Mouse (Mus musculus): ENCODE results near the gene Adprhl2. TPM values are rescaled to one million over a fixed set of nuclear protein-coding genes. Genes with fewer than 3 reads are reported as not detected.
A peak's percentile ranks its signal among the peaks of the same experiment; 100 is the strongest.

Adprhl2 gene
- polyA plus RNA-seq, 1 experiment from 2014 or later = 91.6 TPM

DNA sequence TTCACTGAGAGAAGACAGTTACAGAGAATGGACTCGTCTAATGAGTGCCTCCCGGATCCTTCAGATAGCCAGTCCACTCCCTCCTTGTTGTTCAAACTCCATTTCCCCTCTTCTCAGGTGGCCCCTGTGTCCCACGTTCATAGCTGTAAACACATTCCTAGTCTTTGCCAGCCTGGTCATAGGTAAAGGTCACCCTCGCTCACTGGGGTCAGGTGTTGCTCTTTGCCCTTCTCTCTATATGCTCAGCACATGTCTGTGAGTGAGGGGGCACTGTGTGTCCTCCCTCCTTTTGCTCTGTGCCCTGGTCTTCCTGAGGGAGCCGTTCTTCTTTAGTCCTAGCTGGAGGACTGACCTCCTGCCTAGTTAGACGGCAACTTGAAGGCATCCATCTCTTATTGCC is 1.7 kb downstream of the Adprhl2 start:
- Histone ChIP-seq H3K9me3 (no peaks in the 10 kb centered on the region; the same call in 1 of the 2 replicates), H3K27me3 (ENCODE audit: poor library complexity, severe bottlenecking) (peaks cover 26% of the 10 kb centered on the region), H3K4me1 (peaks cover 30% of the 10 kb centered on the region), H3K36me3 (replicated peaks) (peaks cover 52% of the 10 kb centered on the region), H3K27ac (no peak overlapping the region), H3K4me3 (no peak overlapping the region)
- WGBS = 91% methylated on average over 6 of the region's 6 CpGs
- no peak for DNase-seq (ENCODE audit: extremely low spot score, low spot score)

DNA sequence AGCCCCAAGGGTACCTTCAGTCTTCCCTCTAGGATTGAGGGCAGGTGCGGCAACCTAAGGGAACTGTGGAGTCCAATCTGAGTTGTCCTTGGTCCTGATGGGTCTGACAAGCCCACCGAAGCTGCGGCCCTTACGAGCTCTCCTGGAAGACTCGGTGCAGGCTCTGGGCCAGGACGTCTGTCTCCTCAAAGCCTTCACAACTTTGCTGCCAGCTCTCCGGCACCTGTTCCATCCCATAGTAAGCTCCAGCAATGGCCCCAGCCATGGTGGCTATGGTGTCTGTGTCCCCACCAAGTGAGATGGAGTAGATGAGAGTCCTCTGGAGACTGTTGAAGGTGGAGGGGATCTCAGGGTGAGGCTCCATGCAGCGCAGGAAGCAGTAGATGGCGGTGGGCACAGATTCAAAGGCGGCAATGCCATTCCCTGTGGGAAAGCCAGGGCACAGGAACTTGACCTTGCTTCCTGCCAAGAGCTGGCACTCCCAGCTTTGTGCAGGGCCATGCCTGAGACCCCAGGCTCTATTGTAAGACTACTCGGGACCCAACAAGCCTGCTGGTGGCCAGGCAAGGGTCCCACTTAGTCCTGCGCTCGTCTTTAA is 5.0 kb downstream of the Adprhl2 start:
- Histone ChIP-seq H3K36me3 (replicated peaks) (peaks cover 56% of the 10 kb centered on the region), H3K27ac (no peak overlapping the region), H3K27me3 (ENCODE audit: poor library complexity, severe bottlenecking) (no peaks in the 10 kb centered on the region), H3K9me3 (no peaks in the 10 kb centered on the region), H3K4me3 (no peak overlapping the region), H3K4me1 (peaks cover 42% of the 10 kb centered on the region)
- 94% methylated on average over 13 of the region's 13 CpGs for WGBS
- no peak for DNase-seq (ENCODE audit: extremely low spot score, low spot score)

DNA sequence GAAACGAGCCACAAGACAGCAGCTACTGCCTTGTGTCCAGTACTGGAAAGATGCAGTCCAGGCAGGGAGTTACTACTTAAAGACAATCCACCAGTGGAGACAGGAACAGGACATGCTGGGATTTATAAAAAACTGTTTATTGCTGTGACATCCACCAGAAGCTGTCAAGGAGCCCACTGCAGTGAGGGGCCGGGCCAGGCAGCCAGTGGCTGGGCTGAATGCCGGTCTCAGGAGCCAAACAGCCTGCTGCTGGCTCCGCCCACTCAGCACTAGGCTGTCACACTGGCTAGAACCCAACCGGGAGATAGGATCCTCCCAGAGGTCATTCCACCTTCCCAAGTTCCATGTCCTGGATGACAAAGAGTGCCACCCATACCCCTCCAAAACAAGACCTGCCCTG is 5.6 kb downstream of the Adprhl2 start:
- Histone ChIP-seq H3K27me3 (ENCODE audit: poor library complexity, severe bottlenecking) (no peaks in the 10 kb centered on the region), H3K4me1 (peaks cover 37% of the 10 kb centered on the region), H3K4me3 (no peak overlapping the region), H3K36me3 (replicated peaks) (peaks cover 56% of the 10 kb centered on the region), H3K9me3 (no peaks in the 10 kb centered on the region), H3K27ac (no peak overlapping the region)
- no peak for DNase-seq (ENCODE audit: extremely low spot score, low spot score)
- WGBS = 56% methylated on average over 5 of the region's 5 CpGs

DNA sequence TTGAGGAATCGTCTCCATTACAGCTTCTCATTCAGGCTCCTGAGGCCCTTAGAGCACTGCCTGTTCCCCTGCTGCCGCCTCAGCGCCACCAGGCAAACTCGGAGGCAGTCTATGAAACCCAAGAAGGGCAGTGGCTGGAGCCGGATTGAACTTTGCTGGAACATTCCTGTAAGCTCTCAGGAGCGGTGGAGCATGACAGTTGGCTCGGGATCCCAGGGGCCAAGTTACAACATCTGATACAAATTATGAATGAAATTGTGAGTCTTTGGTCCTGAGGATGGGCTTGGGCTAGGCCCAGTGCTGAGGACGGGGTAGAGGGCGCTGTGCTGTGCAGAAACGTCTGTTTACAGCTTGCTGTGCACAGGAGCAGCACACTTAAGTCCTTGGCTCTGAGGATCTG is 7.1 kb downstream of the Adprhl2 start:
- Histone ChIP-seq H3K27ac (0 out of 2 replicates have a peak overlapping the region, but pooled peaks have one; percentile 51), H3K36me3 (replicated peaks) (peaks cover 50% of the 10 kb centered on the region)
- no peak for DNase-seq (ENCODE audit: extremely low spot score, low spot score)

DNA sequence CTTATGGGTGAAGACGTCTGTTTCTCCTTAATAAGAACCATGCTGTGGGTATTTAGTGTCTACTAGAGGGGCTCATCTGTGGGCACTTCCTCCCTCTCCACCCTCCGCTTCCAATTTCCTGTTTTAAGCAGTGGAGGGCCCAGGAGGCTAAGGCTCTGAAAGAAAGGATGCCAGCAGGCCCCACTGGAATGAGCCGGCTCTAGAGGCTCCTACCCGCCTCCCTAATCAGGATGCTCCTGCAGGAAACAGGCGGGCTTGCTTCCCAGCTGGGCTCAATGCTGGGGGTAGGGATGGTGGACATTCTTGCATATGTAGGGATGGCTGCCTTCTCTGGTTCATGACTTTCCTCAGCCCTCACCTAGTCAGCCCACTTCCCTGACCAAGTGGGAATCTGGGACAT is 8.3 kb downstream of the Adprhl2 start:
- peaks cover 38% of the 10 kb centered on the region for H3K36me3 ChIP-seq (replicated peaks)
- 30% methylated on average over 5 of the region's 5 CpGs for WGBS
- peak overlapping the region; percentile 9; the same call in 1 of the 2 replicates for H3K27ac ChIP-seq
- H3K4me3 ChIP-seq = no peak overlapping the region
- H3K9me3 ChIP-seq = no peaks in the 10 kb centered on the region
- peaks cover 39% of the 10 kb centered on the region for H3K4me1 ChIP-seq
- peaks cover 13% of the 10 kb centered on the region for H3K27me3 ChIP-seq (ENCODE audit: poor library complexity, severe bottlenecking)
- no peak for DNase-seq (ENCODE audit: extremely low spot score, low spot score)

More for the DNA sequence above, 7.1 kb downstream of the Adprhl2 start:
- H3K4me1 ChIP-seq = peaks cover 33% of the 10 kb centered on the region
- no peak overlapping the region for H3K4me3 ChIP-seq
- 45% methylated on average over 10 of the region's 10 CpGs for WGBS
- 0 out of 2 replicates have a peak, but pooled peaks cover 1% of the 10 kb centered on the region for H3K27me3 ChIP-seq (ENCODE audit: poor library complexity, severe bottlenecking)
- no peaks in the 10 kb centered on the region for H3K9me3 ChIP-seq

DNA sequence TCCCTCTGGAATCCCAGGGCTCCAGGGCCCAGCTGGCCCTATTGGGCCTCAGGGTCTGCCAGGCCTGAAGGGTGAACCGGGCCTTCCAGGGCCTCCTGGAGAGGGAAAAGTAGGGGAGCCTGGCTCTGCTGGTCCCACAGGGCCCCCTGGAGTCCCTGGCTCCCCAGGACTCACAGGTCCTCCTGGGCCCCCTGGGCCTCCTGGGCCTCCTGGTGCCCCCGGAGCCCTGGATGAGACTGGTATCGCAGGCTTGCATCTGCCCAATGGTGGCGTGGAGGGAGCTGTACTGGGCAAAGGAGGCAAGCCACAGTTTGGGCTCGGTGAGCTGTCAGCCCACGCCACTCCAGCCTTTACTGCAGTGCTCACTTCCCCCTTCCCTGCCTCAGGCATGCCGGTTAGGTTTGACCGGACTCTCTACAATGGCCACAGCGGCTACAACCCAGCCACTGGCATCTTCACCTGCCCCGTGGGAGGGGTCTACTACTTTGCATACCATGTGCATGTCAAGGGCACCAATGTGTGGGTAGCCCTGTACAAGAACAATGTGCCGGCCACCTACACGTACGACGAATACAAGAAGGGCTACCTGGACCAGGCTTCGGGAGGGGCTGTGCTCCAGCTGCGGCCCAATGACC is 9.8 kb downstream of the Adprhl2 start:
- no peak overlapping the region for H3K4me3 ChIP-seq
- peaks cover 15% of the 10 kb centered on the region for H3K27me3 ChIP-seq (ENCODE audit: poor library complexity, severe bottlenecking)
- H3K27ac ChIP-seq = peak overlapping the region; percentile 53
- 92% methylated on average over 16 of the region's 16 CpGs for WGBS
- H3K9me3 ChIP-seq = no peaks in the 10 kb centered on the region
- peaks cover 23% of the 10 kb centered on the region for H3K36me3 ChIP-seq (replicated peaks)
- H3K4me1 ChIP-seq = peaks cover 43% of the 10 kb centered on the region
- no peak for DNase-seq (ENCODE audit: extremely low spot score, low spot score)

DNA sequence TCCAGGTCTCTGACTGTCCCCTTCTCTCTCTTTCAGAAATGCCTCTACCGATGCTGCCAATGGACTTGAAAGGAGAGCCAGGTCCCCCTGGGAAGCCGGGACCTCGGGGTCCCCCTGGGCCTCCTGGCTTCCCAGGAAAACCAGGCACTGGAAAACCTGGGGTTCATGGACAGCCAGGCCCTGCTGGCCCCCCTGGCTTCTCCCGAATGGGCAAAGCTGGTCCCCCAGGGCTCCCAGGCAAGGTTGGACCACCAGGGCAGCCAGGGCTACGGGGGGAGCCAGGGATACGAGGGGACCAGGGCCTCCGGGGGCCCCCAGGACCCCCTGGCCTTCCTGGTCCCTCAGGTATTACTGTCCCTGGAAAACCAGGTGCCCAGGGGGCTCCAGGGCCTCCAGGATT is 11.2 kb downstream of the Adprhl2 start:
- Histone ChIP-seq H3K9me3 (peaks cover 5% of the 10 kb centered on the region), H3K36me3 (replicated peaks) (peaks cover 9% of the 10 kb centered on the region), H3K4me1 (peaks cover 45% of the 10 kb centered on the region), H3K27ac (0 out of 2 replicates have a peak overlapping the region, but pooled peaks have one; percentile 44), H3K27me3 (ENCODE audit: poor library complexity, severe bottlenecking) (peaks cover 15% of the 10 kb centered on the region), H3K4me3 (no peak overlapping the region)
- WGBS = 75% methylated on average over 7 of the region's 7 CpGs
- DNase-seq (ENCODE audit: extremely low spot score, low spot score) = no peak

DNA sequence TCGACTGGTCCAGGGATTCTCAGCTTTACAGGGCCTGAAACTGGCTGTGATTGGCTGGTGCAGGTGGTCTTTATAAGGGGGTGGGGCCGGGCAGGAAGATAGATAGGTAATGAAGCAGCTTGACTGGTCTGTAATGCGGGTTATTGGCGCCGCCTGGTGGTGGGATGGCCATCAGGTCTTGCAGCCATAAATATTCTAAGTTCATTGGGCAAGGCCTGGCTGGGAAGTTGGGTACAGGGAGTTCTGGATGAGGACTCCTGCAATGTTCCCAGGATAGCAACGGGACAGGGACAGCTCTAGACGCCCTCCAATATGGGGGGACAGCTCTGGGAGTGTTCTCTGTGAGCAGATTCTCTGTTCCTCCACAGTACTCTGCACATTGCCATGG is 11.6 kb downstream of the Adprhl2 start:
- peak; percentile 94 for DNase-seq (ENCODE audit: extremely low spot score, low spot score)
- 1% methylated on average over 7 of the region's 7 CpGs for WGBS
- Histone ChIP-seq H3K27me3 (ENCODE audit: poor library complexity, severe bottlenecking) (peaks cover 15% of the 10 kb centered on the region), H3K9me3 (peaks cover 5% of the 10 kb centered on the region), H3K36me3 (replicated peaks) (peaks cover 5% of the 10 kb centered on the region), H3K4me3 (peak overlapping the region; percentile 46), H3K27ac (peak overlapping the region; percentile 53), H3K4me1 (peaks cover 43% of the 10 kb centered on the region)

DNA sequence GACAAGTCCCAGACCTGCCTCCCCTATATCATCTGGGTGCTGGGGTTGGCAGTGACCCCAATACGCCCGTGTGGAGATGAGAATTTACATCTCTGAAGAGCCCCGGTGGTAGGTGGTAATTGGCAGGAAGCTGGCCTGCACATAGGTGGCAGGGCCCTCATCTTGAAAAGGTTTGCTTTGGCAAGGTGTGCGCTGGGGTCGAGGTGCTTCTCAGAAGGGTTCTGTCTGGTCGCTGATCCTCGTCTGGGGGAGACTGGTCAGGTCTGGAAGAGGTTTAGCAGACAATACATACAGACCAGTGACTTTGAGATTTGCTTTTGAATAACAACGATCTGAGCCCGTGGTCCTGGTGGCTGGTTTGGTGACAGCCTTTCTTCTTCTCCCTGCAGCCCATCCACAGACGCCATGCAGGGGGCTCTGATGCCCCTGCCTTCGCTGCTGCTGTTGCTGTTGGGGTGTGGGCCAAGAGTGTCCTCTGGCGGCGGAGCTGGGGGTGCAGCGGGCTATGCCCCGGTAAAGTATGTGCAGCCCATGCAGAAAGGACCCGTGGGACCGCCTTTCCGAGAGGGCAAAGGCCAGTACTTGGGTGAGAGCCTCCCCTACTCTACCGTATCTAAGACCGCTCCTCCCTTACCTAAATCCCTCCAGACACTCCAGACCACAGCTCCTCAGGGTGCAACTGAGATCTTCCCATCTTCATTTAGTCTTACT is 12.1 kb downstream of the Adprhl2 start:
- no peaks in the 10 kb centered on the region for H3K36me3 ChIP-seq (replicated peaks)
- peak overlapping the region; percentile 53 for H3K27ac ChIP-seq
- H3K9me3 ChIP-seq = peaks cover 5% of the 10 kb centered on the region
- no peak for DNase-seq (ENCODE audit: extremely low spot score, low spot score)
- 16% methylated on average over 20 of the region's 20 CpGs for WGBS
- H3K4me3 ChIP-seq = peak overlapping the region; percentile 46
- H3K4me1 ChIP-seq = peaks cover 37% of the 10 kb centered on the region
- peaks cover 17% of the 10 kb centered on the region for H3K27me3 ChIP-seq (ENCODE audit: poor library complexity, severe bottlenecking)

DNA sequence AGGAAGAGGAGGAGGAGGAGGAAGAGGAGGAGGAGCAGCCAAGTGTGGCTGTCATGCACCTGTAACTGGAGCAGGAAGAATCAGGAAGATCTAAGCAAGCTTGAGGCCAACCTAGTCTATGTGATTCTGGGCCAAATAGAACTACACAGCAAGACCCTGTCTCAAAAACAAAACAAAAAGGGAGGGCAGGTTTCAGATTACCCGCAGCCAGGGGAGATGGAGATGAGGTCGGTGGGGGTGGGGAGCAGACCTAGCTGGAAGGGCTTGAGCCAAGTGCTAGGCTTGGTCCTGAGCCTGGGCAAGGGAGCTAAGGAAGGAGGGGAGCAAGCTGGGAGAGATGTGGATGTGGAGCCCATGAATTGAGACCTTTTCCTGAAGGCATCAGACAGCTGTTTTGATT is 14.7 kb downstream of the Adprhl2 start:
- no peak for DNase-seq (ENCODE audit: extremely low spot score, low spot score)
- Histone ChIP-seq H3K36me3 (replicated peaks) (no peaks in the 10 kb centered on the region), H3K27me3 (ENCODE audit: poor library complexity, severe bottlenecking) (peaks cover 42% of the 10 kb centered on the region), H3K4me3 (no peak overlapping the region), H3K27ac (no peak overlapping the region), H3K4me1 (peaks cover 27% of the 10 kb centered on the region), H3K9me3 (peaks cover 5% of the 10 kb centered on the region)
- WGBS = 15% methylated on average over 2 of the region's 2 CpGs

DNA sequence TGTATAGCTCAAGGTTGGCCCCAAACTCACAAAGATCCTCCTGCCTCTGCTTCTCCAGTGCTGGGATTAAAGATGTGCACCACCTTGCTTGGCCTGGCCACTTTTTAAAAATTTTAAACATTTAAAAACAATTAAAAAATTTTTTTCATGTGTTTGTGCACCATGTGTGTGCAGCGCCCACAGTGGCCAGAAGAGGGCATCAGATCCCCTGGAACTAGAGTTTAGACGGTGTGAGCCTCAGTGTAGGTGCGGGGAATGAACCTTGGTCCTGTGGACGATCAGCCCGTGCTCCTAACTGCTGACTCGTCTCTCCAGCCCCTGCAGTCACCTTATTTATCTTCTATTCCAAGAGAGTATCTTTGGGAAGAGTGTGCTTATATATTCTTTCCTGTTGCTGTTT is 15.4 kb downstream of the Adprhl2 start:
- Histone ChIP-seq H3K27me3 (ENCODE audit: poor library complexity, severe bottlenecking) (peaks cover 50% of the 10 kb centered on the region), H3K9me3 (peaks cover 5% of the 10 kb centered on the region), H3K27ac (no peak overlapping the region), H3K36me3 (replicated peaks) (no peaks in the 10 kb centered on the region), H3K4me3 (no peak overlapping the region), H3K4me1 (peaks cover 34% of the 10 kb centered on the region)
- DNase-seq (ENCODE audit: extremely low spot score, low spot score) = no peak
- WGBS = 91% methylated on average over 6 of the region's 6 CpGs

DNA sequence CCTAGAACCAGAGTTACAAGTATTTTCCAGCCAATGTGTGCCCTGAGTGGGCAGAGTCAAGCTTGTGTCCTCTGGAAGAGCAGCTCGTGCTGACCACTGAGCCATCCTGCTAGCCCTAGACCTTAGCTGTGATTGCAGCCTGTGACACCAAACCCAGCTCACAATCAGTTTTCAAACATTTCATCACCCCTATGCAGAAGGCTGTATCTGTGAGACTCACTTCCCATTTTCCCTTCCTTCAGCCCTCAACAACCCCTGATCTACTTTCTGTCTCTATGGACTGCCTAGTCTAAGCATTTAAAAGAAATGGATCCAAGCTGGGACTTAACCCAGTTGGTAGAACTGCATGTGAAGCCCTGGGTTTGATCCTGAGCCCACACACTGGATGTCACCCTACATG is 16.1 kb downstream of the Adprhl2 start:
- 91% methylated on average over 1 of the region's 1 CpGs for WGBS
- no peak overlapping the region for H3K27ac ChIP-seq
- no peak for DNase-seq (ENCODE audit: extremely low spot score, low spot score)
- peaks cover 5% of the 10 kb centered on the region for H3K9me3 ChIP-seq
- no peak overlapping the region for H3K4me3 ChIP-seq
- peaks cover 41% of the 10 kb centered on the region for H3K4me1 ChIP-seq
- H3K36me3 ChIP-seq (replicated peaks) = no peaks in the 10 kb centered on the region
- peaks cover 56% of the 10 kb centered on the region for H3K27me3 ChIP-seq (ENCODE audit: poor library complexity, severe bottlenecking)

DNA sequence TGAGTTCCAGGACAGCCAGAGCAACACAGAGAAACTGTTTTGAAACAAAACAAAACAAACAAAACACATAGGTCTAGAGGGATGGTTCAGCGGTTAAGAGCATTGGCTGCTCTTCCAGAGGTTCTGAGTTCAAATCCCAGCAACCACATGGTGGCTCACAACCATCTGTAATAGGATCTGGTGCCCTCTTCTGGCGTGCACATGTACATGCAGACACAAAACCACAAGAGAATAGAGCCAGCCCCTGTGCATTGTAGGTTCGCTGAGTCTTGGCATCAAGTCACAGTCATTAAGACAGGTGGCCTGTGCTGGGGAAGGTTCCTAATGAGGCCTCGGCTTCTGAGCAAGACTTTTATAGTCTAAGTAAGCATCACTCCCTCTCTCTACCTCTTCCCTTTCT is 17.6 kb downstream of the Adprhl2 start:
- Histone ChIP-seq H3K9me3 (peaks cover 8% of the 10 kb centered on the region), H3K27me3 (ENCODE audit: poor library complexity, severe bottlenecking) (peaks cover 65% of the 10 kb centered on the region), H3K36me3 (replicated peaks) (no peaks in the 10 kb centered on the region), H3K4me1 (peaks cover 31% of the 10 kb centered on the region), H3K4me3 (no peak overlapping the region), H3K27ac (no peak overlapping the region)
- no peak for DNase-seq (ENCODE audit: extremely low spot score, low spot score)
- 69% methylated on average over 4 of the region's 4 CpGs for whole genome bisulfite sequencing

All from forebrain, embryonic 10.5 days (tissue).